Mouse (Mus musculus) kidney, postnatal 36 days (tissue): Measurements from ENCODE around the gene Etl4.

Source experiments
- DNase-seq, 2 experiments: peaks; one replicate each; pipeline ENCODE4 v3.0.0; 2021 to 2022; ENCODE audit warnings: mixed read lengths in 2 of 2

Gene Etl4

DNA sequence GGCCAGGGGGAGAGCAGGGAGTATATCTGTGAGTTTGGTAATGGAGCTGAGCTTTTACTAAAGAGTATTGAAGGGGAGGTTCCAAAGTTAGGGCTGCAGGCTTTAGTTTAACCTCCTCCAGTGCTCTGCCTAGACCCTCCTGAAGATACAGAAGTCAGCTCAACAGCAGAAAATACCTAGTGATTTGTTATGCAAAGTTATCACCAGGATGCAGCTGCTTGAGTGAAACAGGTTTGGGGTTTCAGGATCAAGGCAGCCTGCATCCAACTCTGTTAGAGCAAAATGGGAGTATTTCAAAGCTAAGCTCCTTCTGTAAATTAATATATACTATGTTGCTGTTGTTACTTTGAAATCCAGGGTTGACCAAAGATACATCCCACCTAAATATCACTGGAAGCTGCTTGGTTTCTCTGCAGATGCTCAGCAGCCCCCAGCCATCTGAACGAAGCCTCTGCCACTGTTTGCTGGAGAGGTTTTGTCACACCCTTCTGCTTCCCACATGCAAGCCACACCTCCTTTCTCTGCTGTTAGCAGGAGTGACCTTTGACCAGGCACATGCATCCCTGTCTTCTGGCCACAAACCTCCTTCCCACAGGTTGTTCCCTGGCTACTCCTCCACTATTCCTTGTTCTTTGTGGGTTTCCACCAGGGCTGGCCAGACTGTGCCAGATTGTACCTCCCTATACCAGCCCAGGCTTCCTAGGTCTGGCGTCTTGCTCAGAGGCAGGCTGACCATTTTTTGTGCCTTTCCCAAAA is 814.6 kb downstream of the Etl4 start:
- peak; percentile 71 to 77 for DNase-seq

DNA sequence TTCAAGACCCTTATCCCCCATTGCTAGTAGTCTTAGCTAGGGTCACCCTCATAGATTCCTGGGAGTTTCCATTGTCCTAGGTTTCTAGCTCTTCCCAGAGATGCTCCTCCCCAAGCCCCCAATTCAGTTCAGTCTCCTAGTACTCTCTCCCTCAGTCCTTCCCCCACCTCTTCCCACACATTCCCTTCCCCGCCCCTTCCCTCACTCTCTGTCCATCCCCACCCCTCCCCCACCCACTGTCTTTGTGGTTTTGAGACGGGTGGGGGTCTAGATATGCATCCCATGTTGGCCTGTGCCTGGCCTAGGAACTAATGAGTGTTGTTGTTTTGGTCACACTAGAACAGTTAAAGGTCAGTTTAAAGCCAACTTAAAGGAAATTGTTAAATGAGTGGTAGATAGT is 817.4 kb downstream of the Etl4 start:
- DNase-seq = no peak

DNA sequence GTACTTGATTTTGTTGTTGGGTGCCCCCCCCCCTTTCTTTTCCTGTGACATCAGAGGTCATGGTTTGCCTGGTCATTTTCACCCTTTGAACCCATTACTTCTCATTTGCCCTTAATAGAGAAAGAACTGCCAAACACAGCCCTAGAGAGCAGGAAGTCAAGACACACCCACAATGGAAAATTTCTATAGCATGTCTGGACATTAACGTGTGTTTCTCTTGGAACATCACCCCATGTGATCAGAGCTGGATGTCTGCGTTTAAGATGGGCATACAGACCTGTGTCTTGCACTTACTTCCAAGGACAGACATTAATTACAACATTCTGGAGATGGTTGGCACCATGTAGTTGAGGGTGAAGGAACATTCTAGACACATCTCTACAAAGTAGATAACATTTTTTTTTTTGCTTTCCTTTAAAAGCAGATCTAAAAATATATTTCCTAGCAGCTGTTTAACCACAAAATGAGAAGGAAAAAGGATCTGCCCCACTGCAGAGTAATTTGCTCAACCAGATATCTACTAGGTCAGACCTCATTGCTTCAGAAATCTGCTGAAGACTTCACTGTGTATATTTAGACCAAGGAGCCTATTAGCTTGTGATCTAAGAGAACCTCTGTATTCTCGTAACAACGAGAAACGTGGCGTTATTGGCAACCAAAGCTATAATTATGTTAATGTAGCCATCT is 818.3 kb downstream of the Etl4 start:
- DNase-seq = peak in 1 of 2 experiments; percentile 14

DNA sequence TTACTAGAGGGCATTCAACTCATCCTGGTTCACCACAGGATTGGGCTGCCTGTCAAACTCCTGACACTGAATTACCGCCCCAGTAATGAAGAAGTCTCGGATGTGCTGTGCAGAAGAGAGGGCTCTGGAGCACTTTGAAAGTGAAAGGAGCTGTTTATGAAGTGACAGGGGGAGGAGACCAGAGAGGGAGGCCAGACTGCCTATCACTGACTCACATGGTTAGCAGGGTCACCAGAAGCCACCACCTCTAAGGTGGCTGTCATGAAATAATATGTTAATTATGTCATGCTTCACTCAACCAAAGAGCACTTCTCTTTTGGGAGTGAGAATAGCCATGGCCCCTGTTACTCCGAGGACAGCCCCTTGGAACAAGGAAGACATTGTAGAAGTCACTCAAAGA is 825.9 kb downstream of the Etl4 start:
- DNase-seq = no peak

DNA sequence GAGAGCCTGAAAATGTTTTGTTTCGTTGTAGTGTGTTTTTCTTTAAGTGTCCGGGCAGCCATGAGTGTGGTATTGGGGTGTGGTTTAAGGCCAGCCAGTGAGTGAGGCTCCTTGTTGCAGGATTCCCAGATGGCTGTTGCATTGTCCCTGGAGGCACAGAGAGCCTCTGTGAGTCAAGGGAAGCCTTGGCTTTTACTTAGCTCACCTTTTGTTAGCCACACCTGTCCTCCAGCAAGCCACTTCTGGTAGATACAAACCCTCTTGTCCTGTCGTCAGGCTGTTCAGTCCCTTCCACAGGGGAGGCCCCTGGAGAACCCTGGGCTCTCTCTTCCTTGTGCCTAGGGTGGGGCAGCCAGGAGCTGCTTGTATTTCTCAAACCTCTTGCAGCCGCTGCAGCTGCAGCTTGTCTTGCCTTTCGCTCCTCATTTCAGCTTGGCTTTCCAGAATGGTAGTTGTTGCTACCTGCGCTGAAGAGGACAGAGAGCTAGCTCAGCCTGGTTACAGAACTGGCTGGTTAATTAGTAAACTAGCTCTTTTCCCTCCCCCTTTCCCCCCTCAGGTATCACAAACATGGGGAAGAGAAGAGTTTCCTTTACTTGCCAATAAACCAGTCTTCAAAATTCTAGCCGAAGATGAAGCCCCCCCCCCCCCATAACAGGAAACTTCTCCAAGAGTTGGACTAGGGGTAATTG is 826.9 kb downstream of the Etl4 start:
- DNase-seq = peak; percentile 27 to 66

DNA sequence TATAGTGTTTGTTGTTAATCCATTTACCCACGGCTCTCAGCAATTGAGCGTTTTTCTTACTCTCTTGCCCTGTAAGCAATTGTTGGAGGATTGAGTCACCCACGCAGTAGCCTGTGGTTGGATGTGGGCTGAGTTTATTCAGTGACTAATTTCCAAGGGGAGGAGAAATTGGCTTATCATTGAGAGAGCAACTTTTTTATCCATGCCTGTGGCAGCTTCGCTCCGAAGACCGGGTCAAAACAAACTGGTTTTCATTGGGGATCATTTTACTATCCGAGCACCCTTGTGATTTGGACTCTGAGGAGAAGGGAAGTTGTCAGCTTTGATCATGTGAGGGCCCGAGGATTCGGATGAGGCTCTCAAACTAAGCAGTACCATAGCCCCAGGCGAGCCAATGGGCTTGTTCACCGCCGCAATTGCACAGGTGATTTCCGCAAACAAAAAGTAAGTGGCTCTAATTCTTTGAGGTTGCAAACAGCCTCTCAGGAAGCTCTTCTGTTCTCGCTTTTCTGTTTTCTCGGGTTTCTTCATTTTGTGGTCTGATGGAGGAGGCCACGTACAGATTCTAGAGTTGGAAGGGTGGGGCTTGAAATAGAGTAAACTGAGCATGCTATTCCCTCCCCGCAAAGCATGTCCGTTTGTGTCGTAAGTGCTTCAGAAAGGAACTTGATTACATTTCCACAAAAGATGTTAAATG is 827.7 kb downstream of the Etl4 start:
- peak in 1 of 2 experiments; percentile 55 for DNase-seq

DNA sequence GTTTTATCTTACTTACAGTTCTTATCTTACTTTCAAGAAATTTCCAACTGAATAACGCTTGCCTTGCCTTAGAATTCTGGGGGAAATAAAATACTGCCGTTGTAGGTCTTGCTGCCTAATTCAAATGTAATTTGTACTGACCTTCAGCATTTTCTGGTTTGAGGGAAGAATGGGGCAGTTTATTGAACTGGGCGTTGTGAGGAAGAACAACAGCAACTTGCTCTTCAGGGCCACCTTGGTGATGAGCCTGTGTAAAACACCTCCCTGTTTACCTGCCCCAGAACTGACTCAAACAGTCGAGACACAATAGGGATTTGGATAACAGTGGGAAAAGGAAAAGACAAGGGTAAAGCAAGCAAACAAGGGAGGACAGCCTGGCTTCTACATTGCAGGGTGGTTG is 828.3 kb downstream of the Etl4 start:
- no peak for DNase-seq

DNA sequence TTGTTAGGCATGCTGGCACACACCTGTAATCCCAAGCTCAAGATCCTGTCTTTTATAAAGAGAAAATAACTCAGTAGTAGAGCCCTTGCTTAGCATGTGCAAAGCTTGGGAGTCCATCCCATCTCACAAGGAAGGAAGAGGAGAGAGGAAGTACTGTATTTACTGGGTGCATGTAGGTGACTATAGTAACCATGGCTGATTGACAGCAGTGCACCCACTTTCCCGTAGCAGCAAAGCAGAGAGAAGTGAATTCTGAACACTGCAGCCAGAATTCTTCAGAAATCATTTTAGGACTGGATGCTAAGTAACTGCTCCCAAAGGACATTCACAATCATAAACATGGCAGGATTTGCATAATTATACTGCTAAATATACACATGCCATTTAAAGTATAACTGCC is 838.1 kb downstream of the Etl4 start:
- DNase-seq = no peak

DNA sequence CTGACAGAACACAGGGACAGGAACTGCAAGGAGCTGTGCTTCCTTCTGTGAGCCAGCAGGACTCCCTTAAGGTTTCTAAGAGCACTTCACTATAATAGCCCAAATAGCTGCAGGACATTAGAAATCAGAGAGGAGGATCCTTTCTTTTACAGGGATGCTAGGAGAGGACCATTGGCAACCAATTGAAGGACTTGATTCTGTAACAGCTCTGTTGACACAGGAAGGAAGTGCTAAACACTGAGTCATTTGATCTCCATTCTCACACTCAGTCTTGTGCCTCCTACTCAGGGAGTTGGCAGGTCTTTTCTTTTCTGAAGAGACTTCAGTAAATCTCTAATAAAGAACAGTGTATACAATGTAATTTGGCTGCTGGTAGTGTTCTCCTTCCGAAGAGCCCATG is 838.9 kb downstream of the Etl4 start:
- DNase-seq = no peak

DNA sequence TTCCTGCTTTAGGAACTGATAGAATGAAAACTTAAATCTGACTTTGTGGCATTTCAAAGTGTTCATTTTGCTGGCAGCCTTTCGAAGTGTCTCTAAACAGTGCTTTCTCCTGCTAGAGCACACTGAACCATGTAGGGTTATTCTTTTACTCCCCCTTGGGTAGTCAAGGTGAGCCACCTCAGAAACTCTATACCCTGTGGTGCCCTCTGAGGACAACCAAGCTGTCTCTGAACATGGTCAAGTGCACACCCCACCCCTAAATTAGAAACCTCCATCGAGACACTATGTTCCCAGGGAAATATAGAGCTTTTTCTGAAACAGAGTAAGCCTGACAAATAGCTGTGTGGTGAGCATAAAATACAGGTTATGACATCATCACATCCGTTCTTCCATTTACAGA is 840.1 kb downstream of the Etl4 start:
- DNase-seq = no peak

DNA sequence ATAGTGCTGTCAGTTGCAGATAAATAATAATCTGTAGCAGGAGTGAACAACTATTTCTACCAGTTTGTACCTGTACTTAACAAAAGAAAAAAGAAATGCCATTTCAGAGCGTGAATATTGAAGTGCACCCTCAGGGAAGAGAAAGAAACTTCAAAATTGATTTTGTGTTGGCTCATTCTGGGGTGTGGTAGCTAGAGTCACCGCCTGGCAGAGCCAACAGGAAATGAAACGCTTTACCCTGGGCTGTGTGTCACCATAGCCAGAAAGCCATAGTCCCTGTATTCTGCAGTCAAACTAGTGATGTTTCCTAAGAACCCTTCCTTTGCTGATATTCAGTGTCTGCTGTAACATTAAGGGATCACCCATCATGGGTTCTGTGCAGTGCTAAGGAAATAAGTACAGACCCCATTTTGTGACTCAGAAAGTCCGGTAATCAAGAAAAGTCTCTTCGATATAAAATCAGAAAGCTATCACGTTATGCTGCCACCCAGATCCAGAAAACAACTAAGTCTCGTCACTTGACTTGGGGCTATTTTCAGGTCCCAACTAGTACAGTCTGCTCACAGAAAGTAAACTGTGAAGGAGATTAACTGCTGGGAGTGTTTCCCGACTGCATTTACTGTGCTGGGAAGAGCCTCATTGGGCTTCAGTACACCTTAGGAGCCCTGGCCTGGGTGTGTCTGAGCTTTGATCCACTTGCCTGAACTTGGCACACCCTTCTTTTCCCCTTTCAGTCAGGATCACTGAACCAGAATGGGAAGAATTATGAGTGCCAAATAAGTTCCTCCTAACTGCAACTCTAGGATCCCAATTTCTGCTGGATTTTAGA is 843.9 kb downstream of the Etl4 start:
- DNase-seq = peak; percentile 18 to 24

DNA sequence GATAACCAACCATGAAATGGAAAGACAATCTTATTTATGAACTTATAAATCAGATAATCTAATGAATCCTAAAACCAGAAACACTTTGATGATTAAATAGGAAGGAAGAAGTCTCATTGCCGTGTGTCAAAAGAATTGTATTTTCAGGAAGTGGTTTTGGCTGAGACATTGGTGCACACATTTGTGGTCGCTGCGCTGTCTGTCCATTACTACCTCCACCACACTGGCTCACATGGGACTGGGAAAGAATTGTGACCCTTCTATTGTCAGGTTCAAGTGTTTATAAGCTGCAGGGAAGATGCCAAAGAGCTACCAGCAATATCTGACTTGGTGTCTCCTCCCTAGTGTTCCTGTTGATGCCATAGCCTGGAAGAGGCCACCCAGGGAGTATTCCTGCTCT is 847.4 kb downstream of the Etl4 start:
- DNase-seq = no peak

DNA sequence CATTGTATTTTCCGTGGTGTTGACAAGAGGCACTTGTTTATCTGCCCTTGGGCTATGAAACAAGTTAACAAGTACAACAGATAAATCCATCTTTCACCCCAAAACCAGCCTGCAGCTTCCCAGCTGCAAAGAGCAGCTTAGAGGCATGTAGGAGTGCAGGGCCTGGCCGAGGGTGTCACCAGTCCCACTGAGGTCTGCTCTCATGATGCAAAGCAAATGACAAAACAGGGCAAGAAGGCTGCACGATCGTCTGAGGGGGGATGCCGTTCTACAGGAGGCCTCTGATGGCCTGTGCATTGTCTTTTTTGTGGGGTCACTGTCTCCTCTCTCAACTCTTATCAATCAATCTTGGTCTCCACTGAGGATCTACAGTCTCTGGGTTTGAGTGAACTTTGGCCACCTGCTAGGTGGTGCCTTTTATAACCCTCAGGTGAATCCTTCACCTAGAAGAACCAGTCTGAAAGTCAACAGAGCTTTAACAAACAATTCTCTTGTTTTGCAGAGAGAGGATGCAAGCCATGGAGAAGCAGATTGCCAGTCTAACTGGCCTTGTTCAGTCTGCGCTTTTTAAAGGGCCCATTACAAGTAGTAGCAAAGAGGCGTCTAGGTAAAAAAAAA is 849.6 kb downstream of the Etl4 start:
- DNase-seq = no peak

DNA sequence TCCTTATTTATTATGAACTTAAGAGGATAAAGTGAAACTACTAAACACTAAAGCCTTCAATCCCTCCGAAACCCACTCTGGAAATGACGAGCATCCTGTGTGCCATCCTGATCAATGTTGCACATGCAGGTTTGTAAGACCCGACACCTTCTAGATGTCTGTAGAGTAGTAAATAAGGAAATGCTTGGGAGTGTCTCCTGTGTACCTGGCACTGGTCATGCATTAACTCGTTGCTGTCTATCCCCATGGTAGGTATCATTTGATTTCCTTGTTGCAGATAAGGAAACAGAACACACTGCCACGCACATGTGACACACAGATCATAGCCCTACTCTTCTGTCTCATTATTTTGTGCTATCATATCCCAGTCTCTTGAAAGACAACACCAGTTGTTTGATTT is 851.7 kb downstream of the Etl4 start:
- no peak for DNase-seq

DNA sequence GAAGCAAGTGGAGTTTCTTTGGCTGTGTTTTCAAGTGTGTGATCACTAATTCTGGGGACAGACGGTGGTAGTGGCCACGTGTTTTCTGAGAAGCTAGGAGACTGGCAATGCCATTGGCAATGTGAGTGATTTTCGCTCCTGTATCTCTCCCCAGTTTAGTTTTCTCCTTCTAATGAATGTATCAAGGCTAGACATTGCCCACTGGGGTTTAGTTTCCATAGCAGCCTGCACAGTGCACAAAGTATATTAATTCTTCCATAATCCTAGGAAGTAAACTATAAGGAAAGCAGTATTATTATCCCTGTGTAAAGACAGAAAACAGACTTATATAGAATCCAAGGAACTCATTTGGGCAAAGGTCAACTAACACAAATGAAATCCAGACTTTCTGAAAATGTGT is 852.2 kb downstream of the Etl4 start:
- no peak for DNase-seq

DNA sequence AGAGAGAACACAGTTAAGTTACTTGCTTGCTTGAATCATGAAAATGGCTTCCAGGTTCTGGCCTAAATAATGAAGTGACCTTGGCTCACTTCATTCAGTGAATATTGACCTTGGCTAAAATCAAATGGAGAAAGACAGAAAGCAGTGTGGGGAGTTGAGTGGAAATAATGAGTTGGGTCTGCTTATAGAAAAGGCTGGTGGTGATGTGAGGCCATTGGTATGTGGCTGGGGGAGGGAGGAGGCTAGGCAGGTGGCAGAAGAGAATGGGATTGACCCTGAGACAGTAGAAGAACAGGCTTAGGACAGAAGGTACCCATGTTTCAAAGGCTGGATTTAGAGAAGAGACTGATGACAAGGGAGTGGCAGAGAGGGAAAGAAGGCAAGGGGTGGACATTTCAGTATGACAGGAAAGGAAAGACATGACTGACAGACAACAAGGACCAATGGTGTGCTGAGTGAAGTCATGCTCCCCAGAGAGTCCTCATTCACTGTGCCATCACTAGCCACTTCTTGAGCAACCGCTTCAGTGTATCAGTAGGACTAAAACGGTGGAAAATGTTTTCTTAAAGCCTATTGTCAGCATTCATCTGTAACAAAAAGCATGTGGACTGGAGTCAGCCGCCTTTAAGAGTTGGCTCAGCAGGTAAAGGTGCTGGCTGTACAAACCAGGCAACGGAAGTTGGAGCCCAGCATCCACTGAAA is 854.1 kb downstream of the Etl4 start:
- DNase-seq = no peak

DNA sequence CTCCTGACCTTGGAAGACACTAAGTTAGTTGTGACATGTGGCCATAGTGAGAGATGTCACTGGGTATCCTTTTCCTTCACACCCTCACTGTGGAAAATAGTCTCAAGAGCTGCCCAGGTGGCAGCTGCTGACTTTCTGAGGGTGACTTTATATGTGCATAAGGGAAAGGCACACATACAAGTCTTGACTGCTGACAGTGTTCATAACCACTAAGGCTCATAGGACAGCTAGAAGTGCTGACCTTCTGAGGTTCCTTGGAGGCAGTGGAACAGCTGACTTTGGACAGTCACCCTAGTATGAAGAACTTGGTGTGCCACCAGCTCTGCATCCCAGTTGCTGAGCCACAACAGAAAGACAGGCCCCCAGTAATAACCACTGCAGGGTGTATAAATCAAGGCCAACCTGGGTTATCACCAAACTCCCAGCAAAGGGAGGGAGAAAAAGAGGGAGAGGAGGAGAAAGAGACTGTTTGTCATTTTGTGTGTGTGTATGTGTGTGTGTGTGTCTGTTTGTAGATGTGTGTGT is 855.0 kb downstream of the Etl4 start:
- DNase-seq = no peak

DNA sequence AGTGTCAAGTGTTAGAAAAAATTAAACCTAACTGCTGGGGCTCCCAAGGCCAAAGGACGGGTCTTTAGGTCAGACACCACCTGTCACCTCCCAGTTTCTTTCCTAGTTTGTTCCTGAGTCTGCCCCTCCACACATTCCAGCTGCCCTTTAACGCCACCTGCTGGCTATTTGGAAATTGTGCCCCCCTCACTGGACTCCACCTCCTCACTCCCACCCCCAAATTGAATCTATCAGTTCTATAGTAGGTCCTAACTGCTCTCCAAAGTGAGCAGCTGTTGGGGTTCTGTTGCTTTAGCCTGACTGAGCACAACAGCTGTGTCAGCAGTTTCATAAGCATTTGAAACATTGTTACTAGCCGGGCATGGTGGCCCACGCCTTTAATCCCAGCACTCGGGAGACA is 859.1 kb downstream of the Etl4 start:
- DNase-seq = peak in 1 of 2 experiments; percentile 29

DNA sequence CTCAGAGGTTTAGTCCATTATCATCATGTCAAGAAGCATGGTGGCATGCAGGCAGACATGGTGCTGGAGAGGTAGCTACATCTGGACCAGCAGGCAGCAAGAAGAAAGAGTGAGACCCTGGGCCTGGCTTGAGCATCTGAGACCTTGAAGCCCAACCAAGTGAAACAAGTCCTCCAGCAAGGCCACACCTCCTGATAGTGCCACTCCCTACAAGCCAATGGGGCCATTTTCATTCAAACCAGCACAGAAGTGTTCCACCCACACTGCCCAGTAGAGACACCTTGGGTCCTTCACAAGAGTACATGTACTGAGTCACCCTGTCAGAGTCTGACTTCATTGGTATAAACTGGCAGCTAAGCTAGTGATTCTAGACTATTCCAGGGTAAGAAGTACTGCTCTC is 860.6 kb downstream of the Etl4 start:
- DNase-seq = no peak

DNA sequence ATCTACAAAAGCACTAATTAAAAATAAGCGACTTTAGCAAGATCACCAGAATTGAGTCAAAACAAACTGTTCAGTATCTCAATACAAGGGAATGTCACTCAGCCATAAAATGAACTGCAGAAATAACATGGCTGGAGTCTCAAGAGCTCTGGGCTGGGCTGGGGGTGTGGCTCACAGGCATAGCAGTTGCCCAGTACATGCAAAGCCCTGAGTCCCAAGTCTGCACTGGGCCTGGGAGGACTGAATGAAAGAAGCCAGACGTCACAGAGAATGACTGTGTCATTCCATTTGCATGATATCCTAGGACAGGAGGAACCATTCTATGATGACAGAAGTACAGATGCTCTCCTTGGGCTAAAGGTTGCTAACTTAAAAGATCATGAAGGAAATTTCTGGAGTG is 864.9 kb downstream of the Etl4 start:
- no peak for DNase-seq

DNA sequence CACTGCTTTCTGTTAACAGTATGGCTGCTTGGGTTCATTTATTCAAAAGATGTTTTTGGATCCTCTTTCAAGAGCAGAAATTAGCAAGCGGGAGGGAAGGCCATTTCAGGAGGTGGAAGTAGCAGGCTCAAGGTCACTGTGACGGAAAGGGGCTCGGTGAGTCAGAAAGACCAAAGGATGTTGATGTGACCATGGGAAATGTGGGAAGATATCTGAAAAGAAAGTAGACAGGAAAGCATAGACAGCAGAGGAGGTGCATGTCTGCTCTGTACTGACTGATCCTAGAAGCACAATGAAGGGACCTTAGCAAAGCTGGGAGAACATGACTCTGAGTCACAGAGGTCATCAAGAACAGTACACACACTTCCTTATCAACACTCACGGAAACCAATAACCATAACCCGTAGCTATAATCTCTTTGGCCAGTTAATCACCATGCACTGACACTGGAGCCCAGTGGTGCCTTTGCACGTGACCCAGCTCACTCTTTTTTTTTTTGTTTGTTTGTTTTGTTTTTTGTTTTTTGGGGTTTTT is 866.7 kb downstream of the Etl4 start:
- no peak for DNase-seq
